Mouse (Mus musculus) urinary bladder, postnatal 14 days (tissue): ENCODE measurements around the gene Vmn2r66.

Source experiments
- DNase-seq: peaks from one replicate; pipeline ENCODE4 v3.0.0; 2021; ENCODE audit warnings: low spot score

Vmn2r66 gene

DNA sequence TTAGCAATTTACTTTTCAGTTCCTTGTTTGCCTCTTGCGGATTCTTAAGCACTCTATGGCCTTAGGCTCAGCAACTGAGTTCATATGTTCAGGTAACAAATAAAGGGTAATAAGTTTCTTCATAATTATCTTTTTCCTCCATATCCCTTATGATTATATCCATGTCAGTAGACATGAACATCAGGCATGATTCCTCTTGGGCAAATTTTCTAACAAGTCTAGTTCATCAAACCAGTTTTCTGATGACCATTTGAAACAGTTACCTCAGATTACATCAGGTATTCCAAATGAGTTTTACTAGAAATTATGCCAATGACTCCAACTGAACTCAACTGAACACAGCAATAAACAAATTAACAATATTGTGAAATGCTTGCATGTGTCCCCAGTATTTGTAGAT is at the start of gene Vmn2r66:
Gene Vmn2r66, minus strand, starts transcription at position 101 of the 400 bp plus-strand sequence.
- no peak for DNase-seq

DNA sequence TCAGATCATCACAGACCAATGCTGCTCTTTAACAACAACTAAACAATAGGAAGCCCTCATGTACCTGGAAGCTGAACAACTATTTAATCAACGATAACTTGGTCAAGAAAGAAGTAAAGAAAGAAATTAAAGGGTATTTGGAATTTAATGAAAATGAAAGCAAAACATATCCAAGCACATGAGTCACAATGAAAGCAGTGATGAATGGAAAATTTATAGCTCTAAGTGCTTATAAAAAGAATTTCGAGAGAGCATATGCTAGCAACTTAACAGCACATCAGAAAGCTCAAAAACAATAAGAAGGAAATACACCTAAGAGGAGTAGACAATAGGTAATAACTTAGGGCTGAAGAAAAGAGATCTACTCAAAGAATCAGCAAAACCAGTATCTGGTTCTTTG is 15.4 kb downstream of the Vmn2r66 start:
- no peak for DNase-seq

DNA sequence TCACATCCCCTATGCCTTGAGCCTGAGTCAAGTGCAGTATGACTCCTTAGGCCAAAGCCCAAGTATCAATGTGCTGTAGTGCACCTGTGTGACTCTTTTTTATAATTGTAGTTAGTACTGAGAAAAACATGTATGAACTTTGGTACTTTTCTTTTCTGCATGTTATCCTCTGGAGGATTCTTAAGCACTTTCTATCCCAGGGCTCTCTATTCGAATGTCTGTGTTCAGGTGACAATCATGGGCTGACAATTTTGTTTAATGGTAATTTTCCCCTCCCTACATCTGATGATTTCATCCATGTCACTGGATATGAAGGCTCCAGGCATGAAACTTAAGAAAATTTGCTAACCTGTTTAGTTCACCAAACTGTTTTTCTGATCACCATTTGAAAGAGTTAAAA is 48.1 kb downstream of the Vmn2r66 start, which contains the start of gene Vmn2r65:
Gene Vmn2r65, minus strand, starts transcription at position 101 of the 400 bp plus-strand sequence.
- DNase-seq: no peak
